ENCODE assay signal across 8 mouse cellular contexts in the genomic region with DNA sequence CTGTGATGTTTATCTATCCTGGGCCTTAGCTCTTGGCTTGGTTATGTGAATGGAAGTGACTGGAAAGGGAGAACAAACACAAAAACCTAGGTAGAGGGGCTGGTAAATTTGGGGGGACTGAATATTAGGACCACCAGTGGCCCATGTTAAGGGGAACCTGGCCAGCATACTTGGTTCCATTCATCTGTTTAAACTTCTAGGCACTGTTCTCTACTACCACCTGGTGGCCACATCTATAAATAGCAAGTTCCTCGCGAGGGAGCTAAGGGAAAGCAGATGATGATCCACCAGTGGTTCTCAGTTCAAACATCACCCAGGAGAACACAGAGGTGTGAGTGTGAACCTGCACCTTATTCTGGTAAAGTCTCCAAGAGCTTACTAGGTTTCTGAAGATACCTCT. TPM values are rescaled to one million over a fixed set of nuclear protein-coding genes. Genes with fewer than 3 reads are reported as not detected.
DNase-seq lines count a peak whose midpoint lies in the region; ATAC-seq and TF ChIP-seq lines count a peak whose summit lies in the region.

No protein-coding gene starts in this region.

- H3K36me3 ChIP-seq in forebrain, postnatal 0 days (ENCODE audit: insufficient read depth): peaks cover 22% of the 10 kb centered on the region; the same call in 1 of the 2 replicates
- H3K36me3 ChIP-seq in liver, adult 2 months (ENCODE audit: control insufficient read depth, insufficient read depth, low read length): no peaks in the 10 kb centered on the region

- no peak overlapping the region for H3K9ac ChIP-seq in forebrain, postnatal 0 days
- H3K9ac ChIP-seq in liver, adult 2 months (ENCODE audit: low read depth, low read length): no peak overlapping the region

- H3K79me2 ChIP-seq in liver, adult 2 months (ENCODE audit: control insufficient read depth, insufficient read depth, low read length): no peaks in the 10 kb centered on the region

- peak; percentile 94 for TF ChIP-seq CTCF in forebrain, postnatal 0 days (IDR thresholded peaks at IDR 0.05; ENCODE audit: low read depth)
- peak; percentile 61 for TF ChIP-seq CTCF in liver, adult 2 months (IDR thresholded peaks at IDR 0.05; ENCODE audit: low read depth, low read length)

- H3K9me3 ChIP-seq in forebrain, postnatal 0 days (ENCODE audit: low read length): no peaks in the 10 kb centered on the region

- ATAC-seq in forebrain, postnatal 0 days: peak; percentile 54; the same call in 1 of the 2 replicates

- no peak overlapping the region for H3K4me3 ChIP-seq in forebrain, postnatal 0 days (ENCODE audit: low read depth, low read length)
- H3K4me3 ChIP-seq in liver, adult 2 months (ENCODE audit: insufficient read depth, low read depth, low read length): no peak overlapping the region

- no peaks in the 10 kb centered on the region for H3K27me3 ChIP-seq in forebrain, postnatal 0 days (ENCODE audit: insufficient read depth, low read length)
- H3K27me3 ChIP-seq in liver, adult 2 months (ENCODE audit: control insufficient read depth, insufficient read depth, low read length): no peaks in the 10 kb centered on the region

- H3K27ac ChIP-seq in forebrain, postnatal 0 days (ENCODE audit: low read depth, low read length): no peak overlapping the region
- no peak overlapping the region for H3K27ac ChIP-seq in liver, adult 2 months (replicated peaks; ENCODE audit: insufficient read depth, low read depth, low read length)

- TF ChIP-seq POLR2A in liver, adult 2 months (IDR thresholded peaks at IDR 0.05; ENCODE audit: extremely low read depth, insufficient read depth, low read length): no peak

- 0% methylated on average over 2 of the region's 2 CpGs for WGBS in forebrain, postnatal 0 days
- 2% methylated on average over 2 of the region's 2 CpGs for WGBS in liver, adult 2 months

- no peaks in the 10 kb centered on the region for H3K4me1 ChIP-seq in forebrain, postnatal 0 days (ENCODE audit: insufficient read depth)
- no peaks in the 10 kb centered on the region for H3K4me1 ChIP-seq in liver, adult 2 months (ENCODE audit: control insufficient read depth, insufficient read depth, low read length)

- no peak overlapping the region for H3K4me2 ChIP-seq in forebrain, postnatal 0 days (ENCODE audit: low read depth)

- DNase-seq in 416B (ENCODE audit: low read depth) (peak; percentile 71), ES-CJ7 (ENCODE audit: low read depth, low spot score) (peak; percentile 62)
- peak; percentile 60 to 67 for DNase-seq in cerebellum, adult 18-20 months
- DNase-seq in forebrain, postnatal 0 days: peak; percentile 83
- DNase-seq in kidney, adult 8-10 months: peak; percentile 47 to 66
- peak; percentile 22 for DNase-seq in liver, adult 2 months (ENCODE audit: extremely low read depth, low read depth, low spot score)
- DNase-seq in neural tube, embryonic 10.5 days (ENCODE audit: extremely low spot score, low spot score): peak; percentile 57
- peak; percentile 52 for DNase-seq in thymus, postnatal 25 days

RNA-seq across cellular contexts. Expression of a gene that starts 34.4 kb away (rescaled TPM):
- total RNA-seq in forebrain, postnatal 0 days (2014; rRNA removed): 14.8 and 15.0 TPM in 2 replicates
- 2.6 and 3.8 TPM in 2 replicates for polyA plus RNA-seq in forebrain, postnatal 0 days (2015; fragmentation: Nextera tagmentation; extraction: Ambion mirVana)
- 0.87 and 1.0 TPM in 2 replicates for total RNA-seq in liver, adult 2 months (2014; rRNA removed)
- polyA plus RNA-seq in liver, adult 2 months (2012; rRNA removed): 0.86 and 1.5 TPM in 2 replicates

RNA-seq across cellular contexts. Expression of a gene that starts 34.7 kb away (rescaled TPM):
- total RNA-seq in forebrain, postnatal 0 days (2014; rRNA removed): 3.9 and 4.9 TPM in 2 replicates
- polyA plus RNA-seq in forebrain, postnatal 0 days (2015; fragmentation: Nextera tagmentation; extraction: Ambion mirVana): 2.4 and 3.1 TPM in 2 replicates
- total RNA-seq in liver, adult 2 months (2014; rRNA removed): 3.2 and 4.2 TPM in 2 replicates
- polyA plus RNA-seq in liver, adult 2 months (2012; rRNA removed): 4.8 and 5.4 TPM in 2 replicates

Comparison
In these comparisons a context has a peak if more than half of its experiments do, and no peak if none do; other contexts are left out.
1. DNase-seq: peak in every context shown above with its lines; median percentile 83 in forebrain, postnatal 0 days; 71 in 416B; 64 in cerebellum, adult 18-20 months; 62 in ES-CJ7; 57 in neural tube, embryonic 10.5 days; 56 in kidney, adult 8-10 months; 52 in thymus, postnatal 25 days; 22 in liver, adult 2 months.